Mouse (Mus musculus) intestine, embryonic 16.5 days (tissue): ENCODE measurements around the gene Gm11084. TPM values are rescaled to one million over a fixed set of nuclear protein-coding genes. Genes with fewer than 3 reads are reported as not detected.

Experiments
- ATAC-seq: fragments of 200-750 bp; cut with Nextera tagmentation; 2 replicates; pipeline ENCODE4 v1.8.0; 2017; ENCODE audit warnings: moderate TSS enrichment, moderate library complexity
- H3K27ac ChIP-seq: fragments of 300-500 bp; sonication (generic); 2 replicates; pipeline ENCODE4 v1.5.1; 2014; ENCODE audit warnings: mild to moderate bottlenecking, low read length
- H3K27me3 ChIP-seq: fragments of 300-500 bp; sonication (generic); replicated peaks from 2 replicates; pipeline ENCODE4 v1.6.1; 2014; ENCODE audit warnings: low read length, control low read depth, mixed read lengths; ENCODE audit not compliant: control insufficient read depth, insufficient read depth
- H3K36me3 ChIP-seq: fragments of 300-500 bp; sonication (generic); 2 replicates; pipeline ENCODE4 v1.6.1; 2014; ENCODE audit warnings: low read length, control low read depth; ENCODE audit not compliant: control insufficient read depth, insufficient read depth
- H3K4me1 ChIP-seq: fragments of 300-500 bp; sonication (generic); 2 replicates; pipeline ENCODE4 v1.6.1; 2014; ENCODE audit warnings: low read length, control low read depth, mixed read lengths; ENCODE audit not compliant: control insufficient read depth, insufficient read depth
- H3K4me2 ChIP-seq: fragments of 300-500 bp; sonication (generic); 2 replicates; pipeline ENCODE4 v1.6.1; 2014; ENCODE audit warnings: low read depth, low read length, control low read depth
- H3K4me3 ChIP-seq: fragments of 300-500 bp; sonication (generic); 2 replicates; pipeline ENCODE4 v1.5.1; 2014; ENCODE audit warnings: mild to moderate bottlenecking, low read length
- H3K9ac ChIP-seq: fragments of 300-500 bp; sonication (generic); 2 replicates; pipeline ENCODE4 v1.6.1; 2014; ENCODE audit warnings: low read depth, low read length
- H3K9me3 ChIP-seq: fragments of 300-500 bp; sonication (generic); 2 replicates; pipeline ENCODE4 v1.6.1; 2016; ENCODE audit warnings: low read length, control low read depth; ENCODE audit not compliant: control insufficient read depth
- WGBS: fragments of 180-500 bp; shearing (Covaris S2); extraction: QIAGEN DNeasy Blood & Tissue Kit; methylation state at CpG from one replicate; pipeline ENCODE4 v1.1.7; 2014; 5-methylcytosine and 5-hydroxymethylcytosine counted together
- polyA plus RNA-seq: library from polyadenylated mRNA; unstranded; fragments of >200 nt; fragmentation: Nextera tagmentation; extraction: Ambion mirVana; gene quantifications from 2 replicates; pipeline ENCODE4 v1.2.1, GENCODE M21; 2015

Gene Gm11084
- polyA plus RNA-seq, 1 experiment from 2014 or later, result not detected

DNA sequence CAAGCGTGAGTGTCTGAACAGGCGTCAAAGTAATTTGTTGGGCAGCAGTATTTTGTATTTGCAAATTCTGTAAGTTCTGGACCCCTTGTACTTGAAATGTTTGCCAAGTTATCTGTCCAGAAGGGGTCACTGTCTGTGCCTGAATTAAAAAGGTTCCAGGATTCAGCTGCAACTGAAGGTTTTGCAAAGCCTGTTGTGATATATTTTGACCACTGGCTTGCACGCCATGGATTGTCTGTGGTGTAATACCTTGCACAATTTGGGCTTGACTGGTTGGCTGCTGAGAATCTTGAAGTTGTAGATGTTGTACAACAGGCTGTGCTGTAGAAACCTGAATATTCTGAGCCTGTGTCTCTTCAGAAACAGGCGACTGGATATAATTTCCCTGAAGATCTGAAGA is 16.2 kb downstream of the Gm11084 start:
- Histone ChIP-seq H3K4me3 (no peak overlapping the region), H3K27me3 (no peaks in the 10 kb centered on the region), H3K4me1 (no peaks in the 10 kb centered on the region; the same call in 1 of the 2 replicates), H3K9me3 (no peaks in the 10 kb centered on the region), H3K27ac (no peak overlapping the region), H3K4me2 (no peak overlapping the region), H3K36me3 (peaks cover 9% of the 10 kb centered on the region; the same call in 1 of the 2 replicates), H3K9ac (no peak overlapping the region)
- 91% methylated on average over 4 of the region's 4 CpGs for WGBS
- no peak for ATAC-seq

DNA sequence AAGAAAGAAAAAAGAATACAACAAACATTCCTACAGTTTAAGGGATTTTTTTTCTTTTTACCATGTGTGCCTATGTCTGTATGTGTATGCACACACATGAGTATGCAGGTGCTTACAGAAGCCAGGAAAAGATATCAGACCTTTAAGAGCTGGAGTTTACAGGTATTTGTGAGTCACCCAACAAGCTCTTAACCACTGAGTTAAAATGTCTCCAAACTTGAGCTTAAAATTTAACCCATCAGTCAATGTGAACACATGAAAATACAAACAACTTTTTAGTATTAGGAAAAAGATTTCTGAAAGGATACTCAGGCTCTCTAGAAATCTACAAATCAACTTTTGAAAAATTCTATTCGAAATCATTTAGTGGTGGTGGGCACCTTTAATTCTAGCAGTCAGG is 18.0 kb downstream of the Gm11084 start:
- Histone ChIP-seq H3K36me3 (peaks cover 9% of the 10 kb centered on the region; the same call in 1 of the 2 replicates), H3K27ac (no peak overlapping the region), H3K4me3 (no peak overlapping the region), H3K9ac (no peak overlapping the region), H3K9me3 (no peaks in the 10 kb centered on the region), H3K4me1 (no peaks in the 10 kb centered on the region), H3K27me3 (no peaks in the 10 kb centered on the region), H3K4me2 (no peak overlapping the region)
- 94% methylated on average over 1 of the region's 1 CpGs for WGBS
- ATAC-seq, result no peak

DNA sequence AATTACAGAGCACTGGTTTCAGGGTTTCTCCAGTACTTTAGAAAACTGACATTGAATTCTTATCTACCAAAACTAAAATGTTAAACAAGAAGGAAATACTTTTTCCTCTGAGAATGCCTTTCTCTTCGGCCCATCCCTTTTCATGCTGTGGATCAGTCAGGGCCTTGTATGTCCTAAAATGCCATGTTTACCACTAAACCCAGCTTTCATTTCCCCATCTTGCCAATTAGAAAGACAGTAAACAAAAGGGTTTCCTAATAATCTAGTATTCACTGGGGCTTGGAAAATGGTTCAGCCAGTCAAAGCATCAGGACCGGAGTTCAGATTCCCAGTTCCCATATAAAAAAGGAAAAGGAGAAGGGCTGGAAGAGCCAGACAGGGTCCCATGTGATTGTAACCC is 21.1 kb downstream of the Gm11084 start:
- Histone ChIP-seq H3K4me1 (no peaks in the 10 kb centered on the region), H3K9me3 (no peaks in the 10 kb centered on the region), H3K27me3 (no peaks in the 10 kb centered on the region), H3K4me2 (no peak overlapping the region), H3K4me3 (no peak overlapping the region), H3K36me3 (peaks cover 2% of the 10 kb centered on the region; the same call in 1 of the 2 replicates), H3K9ac (no peak overlapping the region), H3K27ac (no peak overlapping the region)
- 89% methylated on average over 2 of the region's 2 CpGs for WGBS
- no peak for ATAC-seq

GRCm38 (mm10) chr2:72956415-72956814 is 30.1 kb downstream of the Gm11084 start:
- no peaks in the 10 kb centered on the region for H3K4me1 ChIP-seq
- H3K9me3 ChIP-seq, result no peaks in the 10 kb centered on the region
- 0 out of 2 replicates have a peak, but pooled peaks cover 2% of the 10 kb centered on the region for H3K36me3 ChIP-seq
- WGBS, result 97% methylated on average over 3 of the region's 3 CpGs
- no peaks in the 10 kb centered on the region for H3K27me3 ChIP-seq
- no peak overlapping the region for H3K27ac ChIP-seq
- no peak overlapping the region for H3K9ac ChIP-seq
- H3K4me3 ChIP-seq, result no peak overlapping the region
- H3K4me2 ChIP-seq, result no peak overlapping the region
- no peak for ATAC-seq

DNA sequence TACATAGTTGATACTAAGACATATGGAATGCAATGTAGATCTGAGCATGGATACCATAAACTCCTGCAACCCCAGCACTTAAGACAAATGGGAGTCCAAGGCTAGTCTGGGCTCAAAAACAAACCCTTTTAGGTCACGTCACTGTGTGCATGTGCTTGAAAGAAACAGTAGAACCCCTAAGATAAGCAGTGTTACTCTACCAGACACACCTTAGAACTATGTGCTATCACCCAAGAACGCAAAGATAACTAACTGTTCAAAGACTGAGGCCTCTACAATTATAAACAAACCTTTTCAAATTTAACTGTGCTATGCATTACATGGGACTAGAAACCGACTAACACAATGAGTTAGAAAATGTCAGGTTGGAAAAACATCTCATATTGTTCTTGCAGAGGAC is 33.5 kb downstream of the Gm11084 start:
- Histone ChIP-seq H3K9me3 (no peaks in the 10 kb centered on the region), H3K27me3 (no peaks in the 10 kb centered on the region), H3K27ac (no peak overlapping the region), H3K4me1 (no peaks in the 10 kb centered on the region), H3K4me3 (no peak overlapping the region), H3K36me3 (0 out of 2 replicates have a peak, but pooled peaks cover 2% of the 10 kb centered on the region), H3K9ac (no peak overlapping the region), H3K4me2 (no peak overlapping the region)
- ATAC-seq, result no peak
- 75% methylated on average over 3 of the region's 3 CpGs for WGBS

DNA sequence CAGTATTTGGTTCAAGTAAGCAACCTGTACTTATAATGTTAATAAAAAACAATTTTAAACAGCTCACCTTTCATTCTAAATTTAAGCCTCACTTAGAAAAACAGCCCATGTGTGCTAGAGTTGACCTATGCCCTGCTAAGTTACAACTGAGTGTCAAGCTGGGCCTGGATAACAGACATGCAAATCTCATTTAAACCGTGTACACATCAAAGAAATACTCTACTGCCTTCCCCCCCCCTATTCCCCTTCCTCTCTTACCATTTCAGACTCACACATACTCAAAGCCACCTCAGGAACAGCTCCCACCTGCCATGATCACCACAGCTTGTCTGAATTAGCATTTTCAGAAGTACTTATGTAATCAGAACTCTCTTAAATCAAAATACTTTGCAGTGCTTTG is 50.6 kb downstream of the Gm11084 start:
- H3K9me3 ChIP-seq, result no peaks in the 10 kb centered on the region
- no peaks in the 10 kb centered on the region for H3K27me3 ChIP-seq
- no peak overlapping the region for H3K4me2 ChIP-seq
- no peak overlapping the region for H3K4me3 ChIP-seq
- no peaks in the 10 kb centered on the region; the same call in 1 of the 2 replicates for H3K36me3 ChIP-seq
- 32% methylated on average over 1 of the region's 1 CpGs for WGBS
- no peak for ATAC-seq
- H3K9ac ChIP-seq, result no peak overlapping the region
- H3K27ac ChIP-seq, result no peak overlapping the region
- H3K4me1 ChIP-seq, result no peaks in the 10 kb centered on the region

- no peak overlapping the region for H3K4me2 ChIP-seq
- H3K4me1 ChIP-seq, result no peaks in the 10 kb centered on the region
- no peaks in the 10 kb centered on the region for H3K9me3 ChIP-seq
- no peak overlapping the region for H3K4me3 ChIP-seq
- no peak overlapping the region for H3K9ac ChIP-seq
- H3K27me3 ChIP-seq, result no peaks in the 10 kb centered on the region
- no peak for ATAC-seq
- no peaks in the 10 kb centered on the region for H3K36me3 ChIP-seq
- H3K27ac ChIP-seq, result no peak overlapping the region
Measured at GRCm38 (mm10) chr2:72932186-72932585, 54.3 kb downstream of the Gm11084 start.

DNA sequence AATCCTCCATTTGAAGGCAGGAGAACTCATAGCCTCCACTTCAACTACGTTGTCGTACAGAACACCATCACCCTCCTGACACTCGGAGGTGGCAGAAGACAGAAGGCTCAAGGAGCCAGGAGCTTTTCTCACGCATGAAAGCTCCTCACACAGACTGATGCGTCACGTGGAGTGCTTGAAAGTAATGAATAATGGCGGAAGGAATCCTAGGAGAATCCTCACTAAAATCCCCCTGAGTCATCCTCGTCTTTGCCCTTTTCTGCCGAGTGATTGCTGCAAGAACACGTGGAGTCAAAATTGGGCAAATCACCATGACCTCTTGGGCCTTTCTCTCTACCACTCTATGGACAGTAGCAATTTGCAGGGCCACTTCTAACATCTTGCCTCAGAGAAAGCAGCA is 61.5 kb downstream of the Gm11084 start:
- no peaks in the 10 kb centered on the region for H3K9me3 ChIP-seq
- H3K4me3 ChIP-seq, result no peak overlapping the region
- ATAC-seq, result no peak
- H3K27me3 ChIP-seq, result no peaks in the 10 kb centered on the region
- H3K4me1 ChIP-seq, result no peaks in the 10 kb centered on the region
- H3K36me3 ChIP-seq, result no peaks in the 10 kb centered on the region
- H3K9ac ChIP-seq, result no peak overlapping the region
- 86% methylated on average over 10 of the region's 10 CpGs for whole genome bisulfite sequencing
- no peak overlapping the region for H3K27ac ChIP-seq
- no peak overlapping the region for H3K4me2 ChIP-seq
